8 mouse cellular contexts compared by ENCODE assay signal in genomic region chr19:42035456-42036248, GRCm38 (mm10). TPM values are rescaled to one million over a fixed set of nuclear protein-coding genes. Genes with fewer than 3 reads are reported as not detected.
A peak's percentile ranks its signal among the peaks of the same experiment; 100 is the strongest.
DNase-seq lines count a peak whose midpoint lies in the region; ATAC-seq and TF ChIP-seq lines count a peak whose summit lies in the region.

Gene Ankrd2, plus strand, starts transcription at chr19:42036000.

- 65% methylated on average over 19 of the region's 19 CpGs for WGBS in forebrain, embryonic 16.5 days
- WGBS in hindbrain, embryonic 10.5 days, result 67% methylated on average over 19 of the region's 19 CpGs
- WGBS in lung, embryonic 15.5 days, result 67% methylated on average over 19 of the region's 19 CpGs

- DNase-seq in ES-E14 (ENCODE audit: low read depth, low spot score), result peak; percentile 57
- peak; percentile 95 for DNase-seq in cerebellum, adult 11-12 months
- DNase-seq in hindbrain, embryonic 10.5 days (ENCODE audit: low spot score), result peak; percentile 78
- peak; percentile 61 for DNase-seq in layer of hippocampus, adult 9-10 months (ENCODE audit: low spot score)
- DNase-seq in ovary, postnatal 10 days (ENCODE audit: low spot score), result peak; percentile 67
- DNase-seq in thymus, postnatal 0 days (ENCODE audit: low spot score), result peak; percentile 73

- H3K27ac ChIP-seq in ES-E14 (ENCODE audit: insufficient read depth, low read depth, low read length, poor library complexity, severe bottlenecking), result no peak within 1 kb of the TSS
- H3K27ac ChIP-seq in forebrain, embryonic 16.5 days (ENCODE audit: low read length), result no peak within 1 kb of the TSS
- peak within 1 kb of the TSS; percentile 1; the same call in 1 of the 2 replicates for H3K27ac ChIP-seq in hindbrain, embryonic 10.5 days
- H3K27ac ChIP-seq in lung, embryonic 15.5 days, result no peak within 1 kb of the TSS

- ATAC-seq in forebrain, embryonic 16.5 days, result peak; percentile 80
- peak; percentile 80 for ATAC-seq in lung, embryonic 15.5 days (ENCODE audit: borderline replicate concordance, extremely low read depth, low FRiP score, low TSS enrichment)

- H3K27me3 ChIP-seq in forebrain, embryonic 16.5 days (replicated peaks; ENCODE audit: control insufficient read depth, insufficient read depth, low read length), result no peaks in the 10 kb centered on the region
- peaks cover 12% of the 10 kb centered on the region for H3K27me3 ChIP-seq in hindbrain, embryonic 10.5 days (ENCODE audit: insufficient read depth, poor library complexity, severe bottlenecking)
- H3K27me3 ChIP-seq in lung, embryonic 15.5 days, result peaks cover 5% of the 10 kb centered on the region; the same call in 1 of the 2 replicates

- peaks cover 0 to 16% of the 10 kb centered on the region in 2 experiments; a peak in 2 of 4 replicates for H3K4me1 ChIP-seq in ES-E14 (ENCODE audit: control insufficient read depth in 2 of 2, insufficient read depth in 2 of 2, low read length in 2 of 2, poor library complexity in 1 of 2)
- H3K4me1 ChIP-seq in forebrain, embryonic 16.5 days (replicated peaks; ENCODE audit: control insufficient read depth, insufficient read depth, low read length), result 0 out of 2 replicates have a peak, but pooled peaks cover 4% of the 10 kb centered on the region
- peaks cover 25% of the 10 kb centered on the region for H3K4me1 ChIP-seq in hindbrain, embryonic 10.5 days (replicated peaks)
- H3K4me1 ChIP-seq in lung, embryonic 15.5 days, result peaks cover 12% of the 10 kb centered on the region

- peak within 1 kb of the TSS; percentile 5 to 20; a peak in 1 of 4 replicates for H3K4me3 ChIP-seq in ES-E14 (ENCODE audit: insufficient read depth in 1 of 2, low read depth in 1 of 2, low read length in 2 of 2, poor library complexity in 1 of 2, severe bottlenecking in 1 of 2)
- no peak within 1 kb of the TSS for H3K4me3 ChIP-seq in forebrain, embryonic 16.5 days (replicated peaks; ENCODE audit: low read length)
- H3K4me3 ChIP-seq in hindbrain, embryonic 10.5 days, result no peak within 1 kb of the TSS
- no peak within 1 kb of the TSS for H3K4me3 ChIP-seq in lung, embryonic 15.5 days

- H3K9me3 ChIP-seq in ES-E14 (ENCODE audit: control insufficient read depth, insufficient read depth, low read depth, low read length), result no peaks in the 10 kb centered on the region
- H3K9me3 ChIP-seq in forebrain, embryonic 16.5 days (ENCODE audit: control insufficient read depth, low read length), result no peaks in the 10 kb centered on the region
- H3K9me3 ChIP-seq in hindbrain, embryonic 10.5 days, result no peaks in the 10 kb centered on the region
- H3K9me3 ChIP-seq in lung, embryonic 15.5 days, result no peaks in the 10 kb centered on the region

- H3K9ac ChIP-seq in ES-E14 (ENCODE audit: insufficient read depth, low read depth, low read length, poor library complexity, severe bottlenecking), result no peak within 1 kb of the TSS
- H3K9ac ChIP-seq in forebrain, embryonic 16.5 days (replicated peaks; ENCODE audit: low read depth, low read length), result no peak within 1 kb of the TSS
- H3K9ac ChIP-seq in lung, embryonic 15.5 days, result no peak within 1 kb of the TSS

- H3K36me3 ChIP-seq in ES-E14 (ENCODE audit: control insufficient read depth, insufficient read depth, low read length, poor library complexity, severe bottlenecking), result no peaks in the 10 kb centered on the region
- no peaks in the 10 kb centered on the region for H3K36me3 ChIP-seq in forebrain, embryonic 16.5 days (ENCODE audit: control insufficient read depth, insufficient read depth)
- peaks cover 10% of the 10 kb centered on the region for H3K36me3 ChIP-seq in hindbrain, embryonic 10.5 days
- H3K36me3 ChIP-seq in lung, embryonic 15.5 days, result no peaks in the 10 kb centered on the region; the same call in none of the 2 replicates

- no peak within 1 kb of the TSS for H3K4me2 ChIP-seq in forebrain, embryonic 16.5 days (ENCODE audit: low read length)
- H3K4me2 ChIP-seq in lung, embryonic 15.5 days, result no peak within 1 kb of the TSS

- in situ Hi-C loops in ES-E14 (cut with MboI; ENCODE audit: low sequenced_read_pairs in 2 of 2, unreplicated experiment in 2 of 2), result no loop called here

TF ChIP-seq in ES-E14, 5 proteins besides CTCF, POLR2A, EP300 and RAD21:
- TF ChIP-seq ZC3H11A (IDR thresholded peaks at IDR 0.05; ENCODE audit: borderline replicate concordance, low read depth, low read length) (peak; percentile 41; the same call in 1 of the 2 replicates), CHD2 (IDR thresholded peaks at IDR 0.05; ENCODE audit: low read depth, low read length) (no peak)
TF ChIP-seq in ES-E14: peak in this region for 1.

RNA-seq across cellular contexts. Expression of gene Ankrd2, which starts in this region (rescaled TPM):
- 0.45 TPM in 1 of 2 replicates, not detected in the other for total RNA-seq in ES-E14 (2012; rRNA removed)
- polyA plus RNA-seq in forebrain, embryonic 16.5 days (2015; fragmentation: Nextera tagmentation; extraction: Ambion mirVana), result 0.30 and 0.51 TPM in 2 replicates
- 0.39 TPM in 1 of 2 replicates, not detected in the other for polyA plus RNA-seq in hindbrain, embryonic 10.5 days (2016; fragmentation: Nextera tagmentation; extraction: Ambion mirVana)
- polyA plus RNA-seq in lung, embryonic 15.5 days (2015; fragmentation: Nextera tagmentation; extraction: Ambion mirVana), result 0.31 and 0.58 TPM in 2 replicates
- 0.21 TPM in 1 of 2 replicates, not detected in the other for polyA plus RNA-seq in thymus, postnatal 0 days (2015; fragmentation: Nextera tagmentation; extraction: Ambion mirVana)

Comparison
In these comparisons a context has a peak if more than half of its experiments do, and no peak if none do; other contexts are left out.
1. Peak in DNase-seq and H3K4me3 ChIP-seq in ES-E14; RNA of the gene not detected or under 1 TPM.
2. Peak in ATAC-seq in forebrain, embryonic 16.5 days; RNA of the gene not detected or under 1 TPM.
3. Peak in DNase-seq and H3K27ac ChIP-seq in hindbrain, embryonic 10.5 days; RNA of the gene not detected or under 1 TPM.
4. Peak in ATAC-seq in lung, embryonic 15.5 days; RNA of the gene not detected or under 1 TPM.
5. Peak in DNase-seq in thymus, postnatal 0 days; RNA of the gene not detected or under 1 TPM.